Mouse (Mus musculus): ENCODE measurements around the gene Cxcl17. TPM values are rescaled to one million over a fixed set of nuclear protein-coding genes. Genes with fewer than 3 reads are reported as not detected.
A peak's percentile ranks its signal among the peaks of the same experiment; 100 is the strongest.

Gene Cxcl17
- polyA plus RNA-seq, 1 experiment = 41.1 TPM

GRCm38 (mm10) chr7:25384818-25385217 lies 27.9 kb downstream of the Cxcl17 start:
- no peak for DNase-seq
- H3K4me3 ChIP-seq (replicated peaks; ENCODE audit: extremely low read depth, low read depth, low read length) = no peak overlapping the region
- TF ChIP-seq CTCF (IDR thresholded peaks at IDR 0.05; ENCODE audit: insufficient read depth, low read length) = no peak
- TF ChIP-seq POLR2A (IDR thresholded peaks at IDR 0.05; ENCODE audit: borderline replicate concordance, extremely low read depth, low read depth, low read length) = no peak

GRCm38 (mm10) chr7:25384318-25384717 lies 28.4 kb downstream of the Cxcl17 start:
- H3K4me1 ChIP-seq (ENCODE audit: control insufficient read depth, insufficient read depth, low read length) = peaks cover 18% of the 10 kb centered on the region
- TF ChIP-seq POLR2A (IDR thresholded peaks at IDR 0.05; ENCODE audit: borderline replicate concordance, extremely low read depth, low read depth, low read length) (no peak), CTCF (IDR thresholded peaks at IDR 0.05; ENCODE audit: insufficient read depth, low read length) (no peak)
- H3K4me3 ChIP-seq (replicated peaks; ENCODE audit: extremely low read depth, low read depth, low read length) = no peak overlapping the region
- WGBS = 87% methylated on average over 13 of the region's 13 CpGs
- DNase-seq = no peak

More at GRCm38 (mm10) chr7:25384818-25385217, 27.9 kb downstream of the Cxcl17 start:
- H3K4me1 ChIP-seq (ENCODE audit: control insufficient read depth, insufficient read depth, low read length) = peaks cover 19% of the 10 kb centered on the region
- WGBS = 86% methylated on average over 9 of the region's 9 CpGs

GRCm38 (mm10) chr7:25383891-25384290 lies 28.8 kb downstream of the Cxcl17 start:
- no peak for DNase-seq
- no peak for TF ChIP-seq POLR2A (IDR thresholded peaks at IDR 0.05; ENCODE audit: borderline replicate concordance, extremely low read depth, low read depth, low read length)
- TF ChIP-seq CTCF (IDR thresholded peaks at IDR 0.05; ENCODE audit: insufficient read depth, low read length) = no peak
- H3K4me1 ChIP-seq (ENCODE audit: control insufficient read depth, insufficient read depth, low read length) = peaks cover 18% of the 10 kb centered on the region
- H3K4me3 ChIP-seq (replicated peaks; ENCODE audit: extremely low read depth, low read depth, low read length) = no peak overlapping the region
- 81% methylated on average over 4 of the region's 4 CpGs for WGBS

- Histone ChIP-seq H3K4me3 (replicated peaks; ENCODE audit: extremely low read depth, low read depth, low read length) (no peak overlapping the region), H3K4me1 (ENCODE audit: control insufficient read depth, insufficient read depth, low read length) (peaks cover 16% of the 10 kb centered on the region)
- no peak for DNase-seq
- 94% methylated on average over 7 of the region's 7 CpGs for WGBS
- TF ChIP-seq POLR2A (IDR thresholded peaks at IDR 0.05; ENCODE audit: borderline replicate concordance, extremely low read depth, low read depth, low read length) (no peak), CTCF (IDR thresholded peaks at IDR 0.05; ENCODE audit: insufficient read depth, low read length) (no peak)
These were observed 29.3 kb downstream of the Cxcl17 start for GRCm38 (mm10) chr7:25383385-25383784.

GRCm38 (mm10) chr7:25382541-25382940 lies 30.1 kb downstream of the Cxcl17 start:
- TF ChIP-seq POLR2A (IDR thresholded peaks at IDR 0.05; ENCODE audit: borderline replicate concordance, extremely low read depth, low read depth, low read length) = no peak
- no peak for TF ChIP-seq CTCF (IDR thresholded peaks at IDR 0.05; ENCODE audit: insufficient read depth, low read length)
- Histone ChIP-seq H3K4me1 (ENCODE audit: control insufficient read depth, insufficient read depth, low read length) (peaks cover 14% of the 10 kb centered on the region), H3K4me3 (replicated peaks; ENCODE audit: extremely low read depth, low read depth, low read length) (no peak overlapping the region)
- no peak for DNase-seq

GRCm38 (mm10) chr7:25381284-25381680 lies 31.4 kb downstream of the Cxcl17 start:
- peaks cover 12% of the 10 kb centered on the region for H3K4me1 ChIP-seq (ENCODE audit: control insufficient read depth, insufficient read depth, low read length)
- no peak for DNase-seq
- WGBS = 67% methylated on average over 3 of the region's 3 CpGs
- TF ChIP-seq CTCF (IDR thresholded peaks at IDR 0.05; ENCODE audit: insufficient read depth, low read length) (no peak), POLR2A (IDR thresholded peaks at IDR 0.05; ENCODE audit: borderline replicate concordance, extremely low read depth, low read depth, low read length) (no peak)
- no peak overlapping the region for H3K4me3 ChIP-seq (replicated peaks; ENCODE audit: extremely low read depth, low read depth, low read length)

GRCm38 (mm10) chr7:25380392-25381283 lies 32.0 kb downstream of the Cxcl17 start:
- Histone ChIP-seq H3K4me1 (ENCODE audit: control insufficient read depth, insufficient read depth, low read length) (peaks cover 7% of the 10 kb centered on the region), H3K4me3 (replicated peaks; ENCODE audit: extremely low read depth, low read depth, low read length) (no peak overlapping the region)
- WGBS = 55% methylated on average over 18 of the region's 18 CpGs
- no peak for DNase-seq
- TF ChIP-seq POLR2A (IDR thresholded peaks at IDR 0.05; ENCODE audit: borderline replicate concordance, extremely low read depth, low read depth, low read length) = no peak
- TF ChIP-seq CTCF (IDR thresholded peaks at IDR 0.05; ENCODE audit: insufficient read depth, low read length) = no peak

- WGBS = 14% methylated on average over 42 of the region's 42 CpGs
- peak overlapping the region; percentile 25 for H3K4me3 ChIP-seq (replicated peaks; ENCODE audit: extremely low read depth, low read depth, low read length)
- peaks cover 5% of the 10 kb centered on the region; the same call in 1 of the 2 replicates for H3K4me1 ChIP-seq (ENCODE audit: control insufficient read depth, insufficient read depth, low read length)
- DNase-seq = no peak
- TF ChIP-seq CTCF (IDR thresholded peaks at IDR 0.05; ENCODE audit: insufficient read depth, low read length) = no peak
- TF ChIP-seq POLR2A (IDR thresholded peaks at IDR 0.05; ENCODE audit: borderline replicate concordance, extremely low read depth, low read depth, low read length) = peak; percentile 18; the same call in 1 of the 2 replicates
These were observed 32.9 kb downstream of the Cxcl17 start for GRCm38 (mm10) chr7:25379551-25380351.
